ENCODE assay signal across 21 mouse cellular contexts in genomic region chr13:27031853-27032240, GRCm38 (mm10). TPM values are rescaled to one million over a fixed set of nuclear protein-coding genes. Genes with fewer than 3 reads are reported as not detected.
A peak's percentile ranks its signal among the peaks of the same experiment; 100 is the strongest.
DNase-seq lines count a peak whose midpoint lies in the region; ATAC-seq and TF ChIP-seq lines count a peak whose summit lies in the region.
"Had no signal": no experiment of that assay in that cellular context is flagged by ENCODE, and none has a peak within 500 bp of the region (broad histone marks: within the 10 kb centered on the region; RNA-seq: fewer than 3 reads in every experiment).

No protein-coding gene starts in this region.

- H3K27ac ChIP-seq in heart, postnatal 0 days (ENCODE audit: low read depth): peak overlapping the region; percentile 25; the same call in 1 of the 2 replicates
- H3K27ac ChIP-seq in lung, embryonic 14.5 days (ENCODE audit: low read depth): peak overlapping the region; percentile 44; the same call in 1 of the 2 replicates
- H3K27ac ChIP-seq in lung, postnatal 0 days (ENCODE audit: low read length): no peak overlapping the region
- peak overlapping the region; percentile 50; the same call in 1 of the 2 replicates for H3K27ac ChIP-seq in embryonic facial prominence, embryonic 12.5 days
- peak overlapping the region; percentile 58; the same call in 1 of the 2 replicates for H3K27ac ChIP-seq in limb, embryonic 14.5 days (replicated peaks; ENCODE audit: low read depth, low read length)

- H3K9me3 ChIP-seq in heart, postnatal 0 days (replicated peaks; ENCODE audit: control insufficient read depth, low read length): no peaks in the 10 kb centered on the region
- no peaks in the 10 kb centered on the region for H3K9me3 ChIP-seq in lung, embryonic 14.5 days (ENCODE audit: low read depth, low read length)
- H3K9me3 ChIP-seq in lung, postnatal 0 days (ENCODE audit: low read length): no peaks in the 10 kb centered on the region
- no peaks in the 10 kb centered on the region for H3K9me3 ChIP-seq in embryonic facial prominence, embryonic 12.5 days
- no peaks in the 10 kb centered on the region for H3K9me3 ChIP-seq in limb, embryonic 14.5 days (ENCODE audit: control insufficient read depth, low read length)

- no peak overlapping the region for H3K9ac ChIP-seq in heart, postnatal 0 days (replicated peaks; ENCODE audit: low read depth, low read length)
- no peak overlapping the region for H3K9ac ChIP-seq in lung, embryonic 14.5 days
- H3K9ac ChIP-seq in lung, postnatal 0 days (replicated peaks; ENCODE audit: low read depth): no peak overlapping the region
- H3K9ac ChIP-seq in embryonic facial prominence, embryonic 12.5 days: no peak overlapping the region
- H3K9ac ChIP-seq in limb, embryonic 14.5 days (ENCODE audit: low read depth, low read length, severe bottlenecking): no peak overlapping the region

- H3K4me3 ChIP-seq in heart, postnatal 0 days (ENCODE audit: low read depth, low read length): no peak overlapping the region
- H3K4me3 ChIP-seq in lung, embryonic 14.5 days (ENCODE audit: low read depth, low read length): no peak overlapping the region
- H3K4me3 ChIP-seq in lung, postnatal 0 days (ENCODE audit: low read depth, low read length): no peak overlapping the region
- H3K4me3 ChIP-seq in embryonic facial prominence, embryonic 12.5 days: no peak overlapping the region
- no peak overlapping the region for H3K4me3 ChIP-seq in limb, embryonic 14.5 days (replicated peaks; ENCODE audit: low read length)

- H3K4me1 ChIP-seq in heart, postnatal 0 days (ENCODE audit: control insufficient read depth, insufficient read depth): no peaks in the 10 kb centered on the region
- no peaks in the 10 kb centered on the region for H3K4me1 ChIP-seq in lung, embryonic 14.5 days (ENCODE audit: insufficient read depth)
- no peaks in the 10 kb centered on the region for H3K4me1 ChIP-seq in lung, postnatal 0 days (ENCODE audit: insufficient read depth, low read depth, low read length)
- peaks cover 9% of the 10 kb centered on the region for H3K4me1 ChIP-seq in embryonic facial prominence, embryonic 12.5 days
- H3K4me1 ChIP-seq in limb, embryonic 14.5 days (ENCODE audit: control insufficient read depth, insufficient read depth, low read length): peaks cover 12% of the 10 kb centered on the region

- DNase-seq in heart, postnatal 0 days (ENCODE audit: low spot score): no peak
- DNase-seq in heart, postnatal 10 days: no peak
- no peak for DNase-seq in lung, embryonic 14.5 days
- no peak for DNase-seq in lung, postnatal 0 days (ENCODE audit: low spot score)
- DNase-seq in limb, embryonic 14.5 days (ENCODE audit: low spot score): no peak
- DNase-seq in left cerebral cortex, adult 8-10 months (ENCODE audit: low spot score in 2 of 2): no peak
- DNase-seq in frontal cortex, adult 2 months (ENCODE audit: extremely low spot score in 1 of 2, low spot score in 1 of 2): no peak
- DNase-seq: adrenal gland, postnatal 14 days; cerebellum, postnatal 14 days; kidney, adult 11 months; liver; lung, adult 2 months; spleen, adult 18-20 months had no signal

- WGBS in heart, postnatal 0 days: 77% methylated on average over 1 of the region's 1 CpGs
- 82% methylated on average over 1 of the region's 1 CpGs for whole genome bisulfite sequencing in lung, embryonic 14.5 days
- 72% methylated on average over 1 of the region's 1 CpGs for WGBS in lung, postnatal 0 days
- WGBS in embryonic facial prominence, embryonic 12.5 days: 36% methylated on average over 1 of the region's 1 CpGs
- 67% methylated on average over 1 of the region's 1 CpGs for WGBS in limb, embryonic 14.5 days

- TF ChIP-seq POLR2A in limb, embryonic 14.5 days (IDR thresholded peaks at IDR 0.05; ENCODE audit: borderline replicate concordance, extremely low read depth, insufficient read depth, insufficient read length): no peak

- no peak overlapping the region for H3K4me2 ChIP-seq in heart, postnatal 0 days (ENCODE audit: low read depth, low read length)
- H3K4me2 ChIP-seq in lung, embryonic 14.5 days: no peak overlapping the region
- no peak overlapping the region for H3K4me2 ChIP-seq in lung, postnatal 0 days (replicated peaks; ENCODE audit: low read depth, low read length)
- H3K4me2 ChIP-seq in embryonic facial prominence, embryonic 12.5 days (replicated peaks): no peak overlapping the region
- H3K4me2 ChIP-seq in limb, embryonic 14.5 days (replicated peaks; ENCODE audit: low read depth, low read length, severe bottlenecking): no peak overlapping the region

- TF ChIP-seq CTCF in heart, postnatal 0 days (IDR thresholded peaks at IDR 0.05; ENCODE audit: low read depth): no peak
- no peak for TF ChIP-seq CTCF in lung, embryonic 14.5 days (IDR thresholded peaks at IDR 0.05; ENCODE audit: low read depth)
- no peak for TF ChIP-seq CTCF in lung, postnatal 0 days (IDR thresholded peaks at IDR 0.05)

- no peaks in the 10 kb centered on the region for H3K27me3 ChIP-seq in heart, postnatal 0 days (ENCODE audit: control insufficient read depth, insufficient read depth, low read length)
- H3K27me3 ChIP-seq in lung, embryonic 14.5 days (ENCODE audit: insufficient read depth, low read length): no peaks in the 10 kb centered on the region
- no peaks in the 10 kb centered on the region for H3K27me3 ChIP-seq in lung, postnatal 0 days (replicated peaks; ENCODE audit: insufficient read depth, low read length)
- H3K27me3 ChIP-seq in embryonic facial prominence, embryonic 12.5 days: no peaks in the 10 kb centered on the region
- no peaks in the 10 kb centered on the region for H3K27me3 ChIP-seq in limb, embryonic 14.5 days (ENCODE audit: control insufficient read depth, insufficient read depth, low read length)

- intact Hi-C loops in heart, postnatal 10 days (cut with DNase I): no loop called here

- H3K36me3 ChIP-seq in heart, postnatal 0 days (replicated peaks; ENCODE audit: control insufficient read depth, insufficient read depth, low read length): no peaks in the 10 kb centered on the region
- H3K36me3 ChIP-seq in lung, embryonic 14.5 days (ENCODE audit: insufficient read depth): no peaks in the 10 kb centered on the region
- H3K36me3 ChIP-seq in lung, postnatal 0 days (ENCODE audit: insufficient read depth, low read length): no peaks in the 10 kb centered on the region
- no peaks in the 10 kb centered on the region for H3K36me3 ChIP-seq in embryonic facial prominence, embryonic 12.5 days
- H3K36me3 ChIP-seq in limb, embryonic 14.5 days (ENCODE audit: control insufficient read depth, insufficient read depth, low read length): no peaks in the 10 kb centered on the region

- ATAC-seq in heart, postnatal 0 days (ENCODE audit: insufficient read depth, low read depth): no peak
- no peak for ATAC-seq in lung, embryonic 14.5 days (ENCODE audit: insufficient read depth)
- ATAC-seq in lung, postnatal 0 days: no peak
- ATAC-seq in embryonic facial prominence, embryonic 12.5 days (ENCODE audit: insufficient number of reproducible peaks, insufficient read depth, low FRiP score, low TSS enrichment): no peak
- ATAC-seq in limb, embryonic 14.5 days (ENCODE audit: low FRiP score, low read depth): no peak

- TF ChIP-seq EP300 in heart, postnatal 0 days (IDR thresholded peaks at IDR 0.05; ENCODE audit: low read depth): no peak
- TF ChIP-seq EP300 in lung, postnatal 0 days (IDR thresholded peaks at IDR 0.05): no peak

RNA-seq across cellular contexts. Expression of gene Prl, which starts 25.5 kb away (rescaled TPM):
- not detected in 2 replicates for total RNA-seq in heart, postnatal 0 days (2014; rRNA removed; ENCODE audit: low replicate concordance)
- polyA plus RNA-seq in heart, postnatal 0 days (2015; fragmentation: Nextera tagmentation; extraction: Ambion mirVana): not detected in 2 replicates
- total RNA-seq in heart, postnatal 10 days (2021): not detected
- not detected in 2 replicates for polyA plus RNA-seq in lung, embryonic 14.5 days (2014; fragmentation: Nextera tagmentation; extraction: Ambion mirVana)
- not detected in 2 replicates for polyA plus RNA-seq in lung, postnatal 0 days (2015; fragmentation: Nextera tagmentation; extraction: Ambion mirVana)
- not detected in 2 replicates for polyA plus RNA-seq in embryonic facial prominence, embryonic 12.5 days (2016; fragmentation: Nextera tagmentation; extraction: Ambion mirVana)
- not detected in 2 replicates for polyA plus RNA-seq in limb, embryonic 14.5 days (2012; rRNA removed)
- not detected in 2 replicates for polyA plus RNA-seq in limb, embryonic 14.5 days (2014; fragmentation: Nextera tagmentation; extraction: Ambion mirVana)
- 10 to 100 TPM in 1 of 4 experiments, 1 to 10 TPM in 1, not detected in 2; 1.2 to 24.5 TPM for total RNA-seq in left cerebral cortex, adult 8-10 months (2022)
- polyA plus RNA-seq in frontal cortex, adult 2 months (2012; rRNA removed): 0.34 TPM in 1 of 2 replicates, not detected in the other
- total RNA-seq: adrenal gland, postnatal 14 days; heart, postnatal 25 days; layer of hippocampus, postnatal 10 days; megakaryocyte progenitor cell, adult 5-6 weeks; monocyte, adult 5-6 weeks; neutrophil, adult 5-6 weeks had no signal
- polyA plus RNA-seq: gonadal fat pad, adult 2 months; lung, adult 2 months; urinary bladder, adult 2 months had no signal
